Mouse (Mus musculus): ENCODE data around the gene Cep295. TPM values are rescaled to one million over a fixed set of nuclear protein-coding genes. Genes with fewer than 3 reads are reported as not detected.

Gene Cep295
- total RNA-seq, 2 experiments from 2014 or later = 6.5 to 7.4 TPM

Small RNAs within 50 kb of the gene (microRNA-seq; reads per million reads assigned to microRNA genes)
- gene Gm49349 (0 reads per million in 2 experiments), gene mmu-mir-7650 (0 reads per million in 2 experiments)

Other genes with a start within 250 kb of the Cep295 start
- under 1 TPM; 0.33 to 0.62 TPM for gene Hephl1, start 245.7 kb downstream of the Cep295 start, total RNA-seq (2021)
- gene Vstm5, start 118.7 kb downstream of the Cep295 start, total RNA-seq (2021) = under 1 TPM; 0.12 to 0.13 TPM
- gene Med17, start 77.9 kb downstream of the Cep295 start, total RNA-seq (2021) = 10 to 100 TPM in 1 of 2 experiments, 1 to 10 TPM in 1; 6.9 to 10.2 TPM
- 100 to 1,000 TPM in 1 of 2 experiments, 10 to 100 TPM in 1; 85.5 to 104 TPM for gene Taf1d, start 51.6 kb downstream of the Cep295 start, total RNA-seq (2021)
- 1 to 10 TPM; 3.3 to 4.2 TPM for gene 4931406C07Rik, start 51.3 kb downstream of the Cep295 start, total RNA-seq (2021)
- 1 to 10 TPM; 8.2 to 9.0 TPM for gene Smco4, start 135.6 kb upstream of the Cep295 start, total RNA-seq (2021)

All from gastrocnemius, postnatal 36 days (tissue).